Mouse (Mus musculus) natural killer cell, adult 2 months (primary cell): ENCODE results near the gene Rab8a.
"Not testable (repeated sequence)": the region's sequence is repeated elsewhere in the genome, so short reads cannot be mapped to it uniquely, and the experiment has no call there.

ENCODE experiments used
- DNase-seq, 2 experiments: peaks; one replicate each; pipeline ENCODE4 v3.0.0; 2022; ENCODE audit warnings: low spot score in 2 of 2

The Rab8a gene

GRCm38 (mm10) chr8:72160707-72161697 is at the start of gene Rab8a:
Gene Rab8a, plus strand, starts transcription at chr8:72161200.
- DNase-seq, result peak; percentile 100

- DNase-seq, result peak in 1 of 2 experiments; percentile 17
Measured at GRCm38 (mm10) chr8:72112486-72112885, 48.5 kb upstream of the Rab8a start.

GRCm38 (mm10) chr8:72115202-72115601 is 45.8 kb upstream of the Rab8a start:
- DNase-seq, result no peak

- no peak for DNase-seq
Measured at GRCm38 (mm10) chr8:72118616-72119015, 42.4 kb upstream of the Rab8a start.

- DNase-seq, result not testable (repeated sequence)
Measured at GRCm38 (mm10) chr8:72121486-72121885, 39.5 kb upstream of the Rab8a start.

- no peak for DNase-seq
Measured at GRCm38 (mm10) chr8:72121997-72122396, 39.0 kb upstream of the Rab8a start.

GRCm38 (mm10) chr8:72127834-72128233 is 33.2 kb upstream of the Rab8a start:
- DNase-seq, result no peak

GRCm38 (mm10) chr8:72131251-72131650 is 29.7 kb upstream of the Rab8a start:
- no peak for DNase-seq

GRCm38 (mm10) chr8:72131901-72132300 is 29.1 kb upstream of the Rab8a start:
- peak; percentile 38 to 50 for DNase-seq

GRCm38 (mm10) chr8:72132417-72132816 is 28.6 kb upstream of the Rab8a start:
- no peak for DNase-seq

GRCm38 (mm10) chr8:72132891-72133290 is 28.1 kb upstream of the Rab8a start:
- no peak for DNase-seq

GRCm38 (mm10) chr8:72133507-72133906 is 27.5 kb upstream of the Rab8a start:
- DNase-seq, result peak in 1 of 2 experiments; percentile 33

GRCm38 (mm10) chr8:72134756-72135445 is 26.1 kb upstream of the Rab8a start, which contains the start of gene Tpm4:
Gene Tpm4, plus strand, starts transcription at chr8:72134975.
- DNase-seq, result peak; percentile 77 to 79

GRCm38 (mm10) chr8:72135446-72136301 is 25.3 kb upstream of the Rab8a start:
- DNase-seq, result peak; percentile 35 to 47

GRCm38 (mm10) chr8:72136302-72136978 is 24.6 kb upstream of the Rab8a start:
- DNase-seq, result peak; percentile 82 to 84

- DNase-seq, result no peak
Measured at GRCm38 (mm10) chr8:72137431-72137830, 23.6 kb upstream of the Rab8a start.

GRCm38 (mm10) chr8:72138456-72138855 is 22.5 kb upstream of the Rab8a start:
- DNase-seq, result no peak

GRCm38 (mm10) chr8:72143256-72143824 is 17.7 kb upstream of the Rab8a start:
- DNase-seq, result no peak

GRCm38 (mm10) chr8:72144345-72144975 is 16.5 kb upstream of the Rab8a start:
- no peak for DNase-seq

- no peak for DNase-seq
Measured at GRCm38 (mm10) chr8:72145511-72145910, 15.5 kb upstream of the Rab8a start.
